Mouse (Mus musculus) cortical plate, adult 2 months (tissue): ENCODE results near the gene Hoxa7. TPM values are rescaled to one million over a fixed set of nuclear protein-coding genes. Genes with fewer than 3 reads are reported as not detected.
A peak's percentile ranks its signal among the peaks of the same experiment; 100 is the strongest.

Source experiments
- H3K27ac ChIP-seq: fragments of 200-500 bp; 2 replicates; pipeline ENCODE4 v1.5.1; 2012; ENCODE audit warnings: low read length, control low read depth, inconsistent platforms; ENCODE audit not compliant: insufficient read depth
- H3K4me1 ChIP-seq: fragments of 200-500 bp; 2 replicates; pipeline ENCODE4 v1.6.1; 2011; ENCODE audit warnings: low read length; ENCODE audit not compliant: control insufficient read depth, insufficient read depth
- H3K4me3 ChIP-seq: fragments of 200-500 bp; 2 replicates; pipeline ENCODE4 v1.5.1; 2011; ENCODE audit warnings: mild to moderate bottlenecking, low read length, control low read depth; ENCODE audit not compliant: insufficient read depth
- CTCF ChIP-seq: fragments of 200-500 bp; IDR thresholded peaks from 2 replicates; pipeline ENCODE4 v1.5.1; 2011; ENCODE audit warnings: mild to moderate bottlenecking, control low read depth, low read length; ENCODE audit not compliant: insufficient read depth; ENCODE audit errors: extremely low read depth
- POLR2A ChIP-seq: fragments of 200-500 bp; IDR thresholded peaks from 2 replicates; pipeline ENCODE4 v1.6.1; 2011; ENCODE audit warnings: mild to moderate bottlenecking, low read length, control low read depth; ENCODE audit not compliant: insufficient read depth; ENCODE audit errors: extremely low read depth
- polyA plus RNA-seq: library from polyadenylated mRNA; depleted of rRNA; stranded (reverse); fragments of >200 nt; gene quantifications from 2 replicates; pipeline ENCODE4 v1.2.3, GENCODE M21; 2012

Gene Hoxa7
- polyA plus RNA-seq, 1 experiment: not detected

GRCm38 (mm10) chr6:52246916-52247315, 25.3 kb upstream of the Hoxa7 start:
- Histone ChIP-seq H3K4me1 (no peaks in the 10 kb centered on the region), H3K4me3 (no peak overlapping the region), H3K27ac (no peak overlapping the region)
- no peak for TF ChIP-seq CTCF
- TF ChIP-seq POLR2A: no peak

GRCm38 (mm10) chr6:52246403-52246803, 24.7 kb upstream of the Hoxa7 start:
- H3K27ac ChIP-seq: no peak overlapping the region
- TF ChIP-seq CTCF (no peak), POLR2A (no peak)
- H3K4me3 ChIP-seq: no peak overlapping the region
- H3K4me1 ChIP-seq: no peaks in the 10 kb centered on the region

GRCm38 (mm10) chr6:52245757-52246142, 24.1 kb upstream of the Hoxa7 start, which contains the start of gene Hoxa11:
Hoxa11 (minus strand) TSS chr6:52245810.
- no peak within 1 kb of the TSS for H3K27ac ChIP-seq
- TF ChIP-seq CTCF (no peak), POLR2A (no peak)
- no peaks in the 10 kb centered on the region for H3K4me1 ChIP-seq
- no peak within 1 kb of the TSS for H3K4me3 ChIP-seq

GRCm38 (mm10) chr6:52245040-52245756, 23.5 kb upstream of the Hoxa7 start:
- Histone ChIP-seq H3K4me3 (no peak overlapping the region), H3K27ac (no peak overlapping the region), H3K4me1 (no peaks in the 10 kb centered on the region)
- no peak for TF ChIP-seq CTCF
- TF ChIP-seq POLR2A: no peak

GRCm38 (mm10) chr6:52244471-52245039, 22.9 kb upstream of the Hoxa7 start:
- H3K4me3 ChIP-seq: no peak overlapping the region
- TF ChIP-seq CTCF: no peak
- no peak for TF ChIP-seq POLR2A
- H3K4me1 ChIP-seq: no peaks in the 10 kb centered on the region
- H3K27ac ChIP-seq: no peak overlapping the region

- TF ChIP-seq POLR2A (no peak), CTCF (no peak)
- Histone ChIP-seq H3K27ac (no peak overlapping the region), H3K4me1 (no peaks in the 10 kb centered on the region), H3K4me3 (no peak overlapping the region)
Measured at GRCm38 (mm10) chr6:52243681-52244121, 22.0 kb upstream of the Hoxa7 start.

GRCm38 (mm10) chr6:52242801-52243332, 21.2 kb upstream of the Hoxa7 start:
- H3K4me1 ChIP-seq: no peaks in the 10 kb centered on the region
- no peak overlapping the region for H3K4me3 ChIP-seq
- no peak overlapping the region for H3K27ac ChIP-seq
- TF ChIP-seq POLR2A (no peak), CTCF (no peak)

- Histone ChIP-seq H3K4me3 (no peak overlapping the region), H3K4me1 (no peaks in the 10 kb centered on the region), H3K27ac (no peak overlapping the region)
- TF ChIP-seq CTCF (no peak), POLR2A (no peak)
Measured at GRCm38 (mm10) chr6:52241001-52241621, 19.5 kb upstream of the Hoxa7 start.

- H3K27ac ChIP-seq: no peak within 1 kb of the TSS
- no peak within 1 kb of the TSS for H3K4me3 ChIP-seq
- peak; percentile 22; the same call in 1 of the 2 replicates for TF ChIP-seq CTCF
- no peak for TF ChIP-seq POLR2A
- H3K4me1 ChIP-seq: no peaks in the 10 kb centered on the region
Measured at GRCm38 (mm10) chr6:52240389-52241000, 18.8 kb upstream of the Hoxa7 start, which contains the start of gene Hoxa10. Hoxa10 (minus strand) TSS chr6:52240854.
